Mouse (Mus musculus) left cerebral cortex, adult 18-20 months (tissue): ENCODE measurements at regions not wholly inside any gene's neighbourhood (a gene's known extent, or its start where the extent isn't known, plus 50 kb on each side); places are given as distances from the start of the nearest gene placed in this dataset.
A peak's percentile ranks its signal among the peaks of the same experiment; 100 is the strongest.

ENCODE experiments used
- DNase-seq, 2 experiments: peaks; one replicate each; pipeline ENCODE4 v3.0.0; 2021 to 2022; ENCODE audit warnings: low spot score in 2 of 2, mixed read lengths in 1 of 2

GRCm38 (mm10) chr9:94269213-94269612, 268.7 kb downstream of the 1190002N15Rik start:
- DNase-seq = no peak

DNA sequence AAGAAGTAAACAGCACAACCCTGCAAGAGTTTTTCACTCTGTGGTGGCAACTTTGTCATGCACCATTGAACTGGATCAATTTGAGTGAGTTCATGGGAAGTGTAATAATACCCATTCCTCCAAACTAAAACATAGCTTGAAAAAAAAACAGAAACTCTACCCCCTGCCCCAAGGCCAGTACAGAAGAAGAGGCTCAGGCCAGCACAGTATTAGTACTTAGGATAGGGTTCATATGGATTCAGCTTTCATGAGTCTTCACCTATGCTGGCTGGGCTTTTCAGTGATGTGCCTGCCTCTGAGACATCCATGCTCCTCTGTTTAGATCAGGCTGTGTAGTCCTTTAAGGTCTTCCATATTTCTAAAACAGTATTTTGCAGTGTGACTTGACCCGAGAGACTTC, 270.6 kb downstream of the 1190002N15Rik start:
- no peak for DNase-seq

- no peak for DNase-seq
These were observed 298.2 kb downstream of the 1190002N15Rik start for GRCm38 (mm10) chr9:94239479-94240241.

DNA sequence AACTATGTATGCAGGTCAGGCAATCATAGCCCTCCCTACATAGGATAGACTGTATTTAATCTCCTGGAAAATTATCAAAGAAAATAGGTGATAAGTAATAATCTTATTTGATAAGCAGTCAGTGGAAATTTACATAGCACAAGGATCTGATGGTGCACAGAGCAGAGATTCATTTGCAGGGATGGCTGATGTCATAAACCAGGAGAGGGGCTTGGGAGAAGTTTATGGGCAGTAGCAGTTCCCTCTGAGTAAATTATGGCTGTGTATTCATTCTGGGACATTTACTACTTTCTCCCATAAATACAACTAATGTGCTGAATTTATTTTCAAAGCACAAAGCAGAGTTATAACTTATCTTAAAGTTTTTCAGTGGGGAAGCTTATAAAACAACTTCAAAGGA, 299.3 kb downstream of the 1190002N15Rik start:
- no peak for DNase-seq

DNA sequence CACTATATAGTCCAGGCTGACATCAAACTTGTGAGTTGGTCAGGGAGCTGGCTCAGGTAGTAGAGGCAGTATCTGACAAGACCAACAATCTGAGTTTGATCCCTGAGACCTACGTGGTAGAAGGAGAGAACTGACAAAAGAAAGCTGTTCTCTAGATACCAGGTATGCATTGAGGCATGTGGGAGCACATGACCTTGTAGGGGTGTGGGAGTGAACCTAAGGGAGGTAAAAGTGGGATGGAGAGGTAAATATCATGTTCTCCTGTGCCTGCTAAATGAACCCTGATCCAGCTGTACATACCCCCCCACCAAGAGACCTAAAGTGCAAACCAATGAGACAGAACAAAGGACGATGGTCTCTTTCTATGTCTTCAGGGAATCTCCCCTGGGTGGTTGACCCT, 308.3 kb downstream of the 1190002N15Rik start:
- no peak for DNase-seq

GRCm38 (mm10) chr9:94219116-94219515, 318.8 kb downstream of the 1190002N15Rik start:
- no peak for DNase-seq

- DNase-seq = no peak
These were observed 321.2 kb downstream of the 1190002N15Rik start for GRCm38 (mm10) chr9:94216414-94217279.

- DNase-seq = no peak
These were observed 327.2 kb downstream of the 1190002N15Rik start for GRCm38 (mm10) chr9:94210467-94211249.

- DNase-seq = no peak
These were observed 328.9 kb downstream of the 1190002N15Rik start for GRCm38 (mm10) chr9:94208987-94209386.

GRCm38 (mm10) chr9:94200892-94201291, 337.0 kb downstream of the 1190002N15Rik start:
- DNase-seq = peak in 1 of 2 experiments; percentile 20

DNA sequence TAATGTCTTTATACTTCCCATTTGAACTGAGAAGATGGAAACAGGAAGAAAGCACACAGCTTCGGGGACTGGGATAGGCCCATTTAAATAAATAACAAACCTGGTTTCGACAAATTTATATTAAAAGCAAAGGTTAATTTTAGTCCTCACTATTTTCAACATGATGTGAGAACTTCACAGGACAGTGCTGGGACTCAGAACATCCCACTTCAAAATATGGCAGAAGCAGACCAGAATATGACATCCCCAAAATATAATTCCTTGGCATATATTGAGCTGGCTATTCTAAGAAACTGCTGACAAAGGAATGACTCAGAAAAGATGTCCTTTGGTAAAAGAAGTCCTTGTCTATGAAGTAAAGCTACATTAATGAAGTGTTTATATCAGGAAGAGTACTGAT, 338.0 kb downstream of the 1190002N15Rik start:
- DNase-seq = no peak

DNA sequence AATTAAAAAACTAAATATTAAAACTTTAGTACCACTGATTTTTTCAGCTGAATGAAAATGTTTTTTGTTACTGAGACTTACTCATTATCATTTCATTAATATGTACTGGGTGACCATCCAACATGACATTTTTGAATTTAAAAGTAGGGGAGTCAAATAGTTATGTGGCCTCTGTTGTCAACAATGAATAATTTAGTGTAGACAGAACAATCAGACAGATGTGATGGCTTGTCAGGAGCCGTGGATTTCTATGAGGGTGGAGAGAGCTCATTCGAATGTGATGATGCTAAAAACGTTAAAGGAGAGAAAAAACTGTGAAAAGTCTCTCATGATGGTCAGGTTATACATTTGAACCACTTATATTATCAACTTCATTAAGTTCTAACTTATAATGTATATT, 346.8 kb downstream of the 1190002N15Rik start:
- DNase-seq = no peak

GRCm38 (mm10) chr9:94189872-94190800, 347.7 kb downstream of the 1190002N15Rik start:
- no peak for DNase-seq

- DNase-seq = no peak
These were observed 349.8 kb downstream of the 1190002N15Rik start for GRCm38 (mm10) chr9:94188124-94188523.

DNA sequence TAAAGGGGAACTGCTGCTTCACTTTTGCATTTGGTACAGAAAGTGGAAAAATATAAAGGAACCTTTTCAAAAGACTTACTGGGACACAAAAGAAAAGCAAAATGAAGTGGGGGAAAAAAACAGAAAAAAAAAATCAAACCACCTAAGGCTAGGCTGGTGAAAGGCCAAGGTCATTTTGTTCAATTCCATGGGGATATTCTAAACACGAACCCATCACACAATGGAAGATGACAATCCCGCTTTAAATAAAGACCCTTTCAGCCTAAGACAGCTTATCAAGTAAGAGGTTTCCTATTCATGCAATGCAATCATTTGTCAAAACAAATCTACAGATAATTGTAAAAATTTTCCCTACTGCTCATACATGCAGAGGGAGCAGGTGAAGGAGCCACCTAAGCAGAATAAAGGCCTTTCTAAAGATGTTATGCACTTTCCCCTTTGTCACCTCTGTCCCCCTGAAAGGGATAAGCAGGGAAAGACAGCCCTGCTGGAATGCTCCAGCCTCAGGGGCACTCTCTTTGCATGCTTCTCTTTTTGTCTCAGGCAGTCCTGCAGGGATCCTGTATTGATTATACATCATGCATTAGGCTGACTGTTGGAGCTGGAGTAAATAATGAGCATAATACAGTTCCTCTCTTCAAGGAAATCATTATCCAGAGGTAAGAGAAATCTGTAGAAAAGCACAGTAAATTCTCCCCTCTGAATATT, 367.8 kb downstream of the 1190002N15Rik start:
- no peak for DNase-seq

GRCm38 (mm10) chr9:94163671-94164070, 374.2 kb downstream of the 1190002N15Rik start:
- no peak for DNase-seq

DNA sequence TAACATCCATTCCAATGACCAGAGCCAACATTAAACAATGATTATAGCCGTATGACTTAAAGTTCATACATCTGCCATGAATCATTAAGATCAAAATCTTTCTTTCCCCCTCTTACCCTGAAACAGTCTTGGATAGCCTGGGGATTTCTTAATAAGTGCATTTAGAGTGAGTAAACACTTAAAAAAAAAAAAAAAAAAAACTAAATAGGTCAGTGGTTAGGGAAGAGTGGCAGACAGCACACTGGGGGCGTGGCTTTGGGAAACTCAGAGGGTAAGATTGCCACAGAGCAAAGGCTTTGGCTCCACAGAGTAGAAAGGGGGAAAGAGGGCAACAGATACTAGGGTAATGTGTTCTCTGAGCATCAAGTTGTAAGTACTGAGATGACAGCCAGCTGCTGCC, 382.3 kb downstream of the 1190002N15Rik start:
- DNase-seq = no peak

GRCm38 (mm10) chr9:94148474-94148873, 389.4 kb downstream of the 1190002N15Rik start:
- no peak for DNase-seq

- no peak for DNase-seq
These were observed 391.1 kb downstream of the 1190002N15Rik start for GRCm38 (mm10) chr9:94146787-94147186.

DNA sequence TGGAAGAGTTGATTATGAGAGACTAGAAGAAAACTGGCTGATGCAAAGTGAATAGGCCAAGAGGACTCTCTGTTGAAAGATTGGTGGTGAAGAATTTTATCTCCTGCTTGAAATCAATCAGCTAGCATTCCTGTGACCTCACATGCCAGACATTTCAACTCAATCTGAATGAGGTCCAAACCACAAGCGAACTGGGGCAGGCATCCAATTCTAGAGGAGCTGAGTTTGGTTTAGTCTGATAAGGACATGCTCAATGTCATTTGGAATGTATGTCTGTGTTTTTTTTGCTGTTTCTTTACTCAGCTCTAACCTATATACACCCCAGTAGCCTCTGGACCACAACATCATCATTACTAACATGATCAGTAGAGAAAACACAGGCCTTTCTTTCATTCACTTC, 401.4 kb downstream of the 1190002N15Rik start:
- no peak for DNase-seq
